ENCODE assay signal across 9 mouse cellular contexts in genomic region chr6:141433917-141434756, GRCm38 (mm10).
A peak's percentile ranks its signal among the peaks of the same experiment; 100 is the strongest.
DNase-seq lines count a peak whose midpoint lies in the region; ATAC-seq and TF ChIP-seq lines count a peak whose summit lies in the region.
"Had no signal": no experiment of that assay in that cellular context is flagged by ENCODE, and none has a peak within 500 bp of the region (broad histone marks: within the 10 kb centered on the region; RNA-seq: fewer than 3 reads in every experiment).

No protein-coding gene starts in this region.

- H3K9ac ChIP-seq in kidney, embryonic 15.5 days: no peak overlapping the region
- 0 out of 2 replicates have a peak overlapping the region, but pooled peaks have one; percentile 19 for H3K9ac ChIP-seq in embryonic facial prominence, embryonic 14.5 days (ENCODE audit: low read depth, low read length)
- H3K9ac ChIP-seq in intestine, embryonic 16.5 days (ENCODE audit: low read depth, low read length): no peak overlapping the region
- H3K9ac ChIP-seq in midbrain, embryonic 11.5 days (ENCODE audit: low read length): no peak overlapping the region
- peak overlapping the region; percentile 18; the same call in 1 of the 2 replicates for H3K9ac ChIP-seq in stomach, postnatal 0 days (ENCODE audit: low read length)

- TF ChIP-seq POLR2A in kidney, adult 2 months (IDR thresholded peaks at IDR 0.05; ENCODE audit: low read depth, low read length): no peak

- WGBS in kidney, embryonic 15.5 days: 16% methylated on average over 10 of the region's 10 CpGs
- WGBS in kidney, adult 2 months: 25% methylated on average over 10 of the region's 10 CpGs
- 23% methylated on average over 10 of the region's 10 CpGs for WGBS in embryonic facial prominence, embryonic 14.5 days
- 27% methylated on average over 10 of the region's 10 CpGs for WGBS in intestine, embryonic 16.5 days
- WGBS in midbrain, embryonic 11.5 days: 69% methylated on average over 10 of the region's 10 CpGs
- WGBS in stomach, postnatal 0 days: 20% methylated on average over 10 of the region's 10 CpGs

- DNase-seq in kidney, adult 2 months: no peak
- DNase-seq in embryonic facial prominence, embryonic 14.5 days (ENCODE audit: low spot score): peak; percentile 85
- no peak for DNase-seq in midbrain, embryonic 11.5 days (ENCODE audit: low spot score, missing footprints)
- peak; percentile 26 for DNase-seq in stomach, postnatal 0 days (ENCODE audit: low spot score)
- no peak for DNase-seq in gastrocnemius, adult 8-10 months (ENCODE audit: low spot score in 2 of 2)

- H3K4me3 ChIP-seq in kidney, embryonic 15.5 days (replicated peaks): no peak overlapping the region
- no peak overlapping the region for H3K4me3 ChIP-seq in kidney, adult 2 months (ENCODE audit: insufficient read depth, low read depth, low read length)
- H3K4me3 ChIP-seq in embryonic facial prominence, embryonic 14.5 days (ENCODE audit: low read depth, low read length): no peak overlapping the region
- H3K4me3 ChIP-seq in intestine, embryonic 16.5 days (ENCODE audit: low read length): no peak overlapping the region
- no peak overlapping the region for H3K4me3 ChIP-seq in midbrain, embryonic 11.5 days (ENCODE audit: low read depth, low read length)
- no peak overlapping the region for H3K4me3 ChIP-seq in stomach, postnatal 0 days (ENCODE audit: low read depth, low read length)

- H3K27me3 ChIP-seq in kidney, embryonic 15.5 days: no peaks in the 10 kb centered on the region
- H3K27me3 ChIP-seq in kidney, adult 2 months (replicated peaks; ENCODE audit: control insufficient read depth, insufficient read depth, low read length): no peaks in the 10 kb centered on the region
- H3K27me3 ChIP-seq in embryonic facial prominence, embryonic 14.5 days (replicated peaks; ENCODE audit: control insufficient read depth, insufficient read depth, low read length): no peaks in the 10 kb centered on the region
- H3K27me3 ChIP-seq in intestine, embryonic 16.5 days (replicated peaks; ENCODE audit: control insufficient read depth, insufficient read depth, low read length): no peaks in the 10 kb centered on the region
- H3K27me3 ChIP-seq in midbrain, embryonic 11.5 days (ENCODE audit: control insufficient read depth, insufficient read depth, low read length): no peaks in the 10 kb centered on the region
- no peaks in the 10 kb centered on the region for H3K27me3 ChIP-seq in stomach, postnatal 0 days (ENCODE audit: control insufficient read depth, insufficient read depth, low read length)
- H3K27me3 ChIP-seq: Patski had no signal

- H3K4me2 ChIP-seq in kidney, embryonic 15.5 days: peak overlapping the region; percentile 18; the same call in 1 of the 2 replicates
- H3K4me2 ChIP-seq in embryonic facial prominence, embryonic 14.5 days (ENCODE audit: low read depth, low read length): no peak overlapping the region
- H3K4me2 ChIP-seq in intestine, embryonic 16.5 days (ENCODE audit: low read depth, low read length): no peak overlapping the region
- no peak overlapping the region for H3K4me2 ChIP-seq in midbrain, embryonic 11.5 days
- no peak overlapping the region for H3K4me2 ChIP-seq in stomach, postnatal 0 days (replicated peaks; ENCODE audit: low read depth)

- H3K36me3 ChIP-seq in kidney, embryonic 15.5 days: no peaks in the 10 kb centered on the region
- H3K36me3 ChIP-seq in kidney, adult 2 months (ENCODE audit: control insufficient read depth, insufficient read depth, low read length): no peaks in the 10 kb centered on the region
- no peaks in the 10 kb centered on the region for H3K36me3 ChIP-seq in embryonic facial prominence, embryonic 14.5 days (ENCODE audit: control insufficient read depth, insufficient read depth, low read length)
- H3K36me3 ChIP-seq in intestine, embryonic 16.5 days (ENCODE audit: control insufficient read depth, insufficient read depth, low read length): no peaks in the 10 kb centered on the region
- H3K36me3 ChIP-seq in midbrain, embryonic 11.5 days (ENCODE audit: control insufficient read depth, insufficient read depth, low read length): no peaks in the 10 kb centered on the region
- H3K36me3 ChIP-seq in stomach, postnatal 0 days (ENCODE audit: control insufficient read depth, insufficient read depth, low read length): no peaks in the 10 kb centered on the region

- H3K27ac ChIP-seq in kidney, embryonic 15.5 days: peak overlapping the region; percentile 55
- no peak overlapping the region for H3K27ac ChIP-seq in kidney, adult 2 months (ENCODE audit: insufficient read depth, low read depth, low read length)
- H3K27ac ChIP-seq in embryonic facial prominence, embryonic 14.5 days (replicated peaks; ENCODE audit: low read depth, low read length): peak overlapping the region; percentile 61
- H3K27ac ChIP-seq in intestine, embryonic 16.5 days (ENCODE audit: low read length): no peak overlapping the region
- no peak overlapping the region for H3K27ac ChIP-seq in midbrain, embryonic 11.5 days (ENCODE audit: low read depth, low read length)
- H3K27ac ChIP-seq in stomach, postnatal 0 days (replicated peaks): peak overlapping the region; percentile 58

- no peaks in the 10 kb centered on the region for H3K9me3 ChIP-seq in kidney, embryonic 15.5 days (replicated peaks)
- H3K9me3 ChIP-seq in embryonic facial prominence, embryonic 14.5 days (ENCODE audit: control insufficient read depth, low read length): peaks cover 4% of the 10 kb centered on the region; the same call in 1 of the 2 replicates
- no peaks in the 10 kb centered on the region for H3K9me3 ChIP-seq in intestine, embryonic 16.5 days (ENCODE audit: control insufficient read depth, low read length)
- no peaks in the 10 kb centered on the region; the same call in 1 of the 2 replicates for H3K9me3 ChIP-seq in midbrain, embryonic 11.5 days (ENCODE audit: control insufficient read depth, low read length)
- no peaks in the 10 kb centered on the region for H3K9me3 ChIP-seq in stomach, postnatal 0 days (ENCODE audit: control insufficient read depth, low read length)

- TF ChIP-seq EP300 in stomach, postnatal 0 days (optimal IDR thresholded peaks at IDR 0.05): peak; percentile 21

- H3K4me1 ChIP-seq in kidney, embryonic 15.5 days: peaks cover 11% of the 10 kb centered on the region
- H3K4me1 ChIP-seq in kidney, adult 2 months (ENCODE audit: control insufficient read depth, insufficient read depth, low read length): no peaks in the 10 kb centered on the region
- peaks cover 11% of the 10 kb centered on the region for H3K4me1 ChIP-seq in embryonic facial prominence, embryonic 14.5 days (ENCODE audit: control insufficient read depth, insufficient read depth, low read length)
- peaks cover 5% of the 10 kb centered on the region for H3K4me1 ChIP-seq in intestine, embryonic 16.5 days (ENCODE audit: control insufficient read depth, insufficient read depth, low read length)
- peaks cover 4% of the 10 kb centered on the region; the same call in 1 of the 2 replicates for H3K4me1 ChIP-seq in midbrain, embryonic 11.5 days (ENCODE audit: control insufficient read depth, insufficient read depth, low read length)
- peaks cover 4% of the 10 kb centered on the region for H3K4me1 ChIP-seq in stomach, postnatal 0 days (replicated peaks; ENCODE audit: control insufficient read depth, insufficient read depth)

- no peak for TF ChIP-seq CTCF in kidney, adult 2 months (conservative IDR thresholded peaks at IDR 0.05; ENCODE audit: insufficient read depth, insufficient read length, low read depth, low read length)
- TF ChIP-seq CTCF in stomach, postnatal 0 days (IDR thresholded peaks at IDR 0.05; ENCODE audit: low read depth): no peak

- ATAC-seq in kidney, embryonic 15.5 days (replicated peaks; ENCODE audit: low FRiP score): peak; percentile 70
- peak; percentile 85; the same call in 1 of the 2 replicates for ATAC-seq in embryonic facial prominence, embryonic 14.5 days (ENCODE audit: low read depth)
- ATAC-seq in intestine, embryonic 16.5 days: peak; percentile 49
- ATAC-seq in midbrain, embryonic 11.5 days (ENCODE audit: low FRiP score): peak; percentile 54
- no peak; the same call in 1 of the 2 replicates for ATAC-seq in stomach, postnatal 0 days (ENCODE audit: low FRiP score, low TSS enrichment)
- no peak for ATAC-seq in megakaryocyte-erythroid progenitor cell, adult 5-6 weeks (replicated peaks; ENCODE audit: low FRiP score, low TSS enrichment, poor library complexity, severe bottlenecking)
- ATAC-seq: Patski had no signal

Comparison
In these comparisons a context has a peak if more than half of its experiments do, and no peak if none do; other contexts are left out.
1. H3K27ac ChIP-seq: peak in kidney, embryonic 15.5 days (single experiment), embryonic facial prominence, embryonic 14.5 days (single experiment) and stomach, postnatal 0 days (single experiment); none in kidney, adult 2 months (single experiment), intestine, embryonic 16.5 days (single experiment) and midbrain, embryonic 11.5 days (single experiment).
2. ATAC-seq: peak in kidney, embryonic 15.5 days (single experiment), embryonic facial prominence, embryonic 14.5 days (single experiment), intestine, embryonic 16.5 days (single experiment) and midbrain, embryonic 11.5 days (single experiment); none in stomach, postnatal 0 days (single experiment) and megakaryocyte-erythroid progenitor cell, adult 5-6 weeks (single experiment).
3. H3K9ac ChIP-seq: peak in embryonic facial prominence, embryonic 14.5 days (single experiment) and stomach, postnatal 0 days (single experiment); none in kidney, embryonic 15.5 days (single experiment), intestine, embryonic 16.5 days (single experiment) and midbrain, embryonic 11.5 days (single experiment).
4. DNase-seq: peak in embryonic facial prominence, embryonic 14.5 days (single experiment) and stomach, postnatal 0 days (single experiment); none in kidney, adult 2 months (single experiment), midbrain, embryonic 11.5 days (single experiment) and gastrocnemius, adult 8-10 months (0 of 2).